Mouse (Mus musculus): Measurements from ENCODE around the gene Sim1. TPM values are rescaled to one million over a fixed set of nuclear protein-coding genes. Genes with fewer than 3 reads are reported as not detected.

The Sim1 gene
- 0.83 and 1.6 TPM in 2 replicates for polyA plus RNA-seq (2015; fragmentation: Nextera tagmentation; extraction: Ambion mirVana)

DNA sequence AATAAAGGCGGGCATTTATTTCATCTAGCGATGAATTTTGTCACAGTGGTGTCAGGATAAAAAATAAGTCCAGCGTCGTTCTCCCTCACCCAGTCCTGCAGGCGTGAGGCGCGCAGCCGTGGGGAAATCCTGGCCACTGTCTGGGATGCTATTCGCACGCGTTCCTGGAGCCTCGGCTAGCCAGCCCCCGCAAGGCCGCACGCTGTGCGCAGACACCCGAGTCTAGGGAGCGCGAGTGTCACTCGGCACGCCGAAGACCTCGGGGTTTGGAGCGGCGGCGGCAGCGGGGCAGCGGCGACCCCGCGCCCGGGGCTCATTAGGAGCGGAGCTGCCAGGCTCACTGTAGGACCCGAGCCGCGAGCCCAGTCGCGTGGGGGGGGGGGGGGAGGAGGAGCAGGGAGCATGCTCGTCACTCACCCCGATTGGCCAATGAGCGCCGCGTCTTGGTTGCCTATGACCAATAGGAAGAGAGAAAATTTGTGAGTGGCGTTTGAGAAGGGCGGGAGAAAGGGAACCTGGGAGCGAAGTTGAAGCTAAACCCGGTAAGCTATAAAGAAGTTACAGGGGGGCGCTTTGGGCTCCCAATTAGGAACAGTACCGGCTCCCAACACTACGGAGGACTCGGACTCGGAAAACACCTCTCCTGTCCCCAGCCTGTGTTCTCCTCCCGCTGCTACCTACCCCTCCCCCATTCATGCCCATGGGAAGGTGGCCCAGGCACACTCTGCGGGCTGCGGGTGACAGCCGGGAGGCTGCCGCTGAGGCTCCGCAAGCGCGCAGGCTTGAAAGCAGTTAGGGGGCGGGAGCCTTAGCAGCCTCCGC, at the start of gene Sim1:
Gene Sim1 (plus strand): TSS at position 585 of the 822 bp plus-strand sequence.
- H3K9me3 ChIP-seq (replicated peaks): no peaks in the 10 kb centered on the region
- H3K4me3 ChIP-seq (replicated peaks): peak within 1 kb of the TSS; percentile 51
- no peak within 1 kb of the TSS for H3K27ac ChIP-seq (replicated peaks)
- H3K9ac ChIP-seq: no peak within 1 kb of the TSS
- H3K36me3 ChIP-seq: no peaks in the 10 kb centered on the region
- under 1% methylated on average over 62 of the region's 62 CpGs for WGBS
- peak within 1 kb of the TSS; percentile 88 for H3K4me2 ChIP-seq (replicated peaks)
- H3K27me3 ChIP-seq: peaks cover 84% of the 10 kb centered on the region
- peaks cover 24% of the 10 kb centered on the region for H3K4me1 ChIP-seq
- ATAC-seq (ENCODE audit: insufficient number of reproducible peaks, low FRiP score, low TSS enrichment, low read depth): peak; percentile 92

- no peaks in the 10 kb centered on the region for H3K27me3 ChIP-seq
- H3K36me3 ChIP-seq: no peaks in the 10 kb centered on the region
- H3K27ac ChIP-seq (replicated peaks): no peak overlapping the region
- H3K4me1 ChIP-seq: no peaks in the 10 kb centered on the region
- H3K9me3 ChIP-seq (replicated peaks): no peaks in the 10 kb centered on the region
- no peak overlapping the region for H3K4me3 ChIP-seq (replicated peaks)
- 62% methylated on average over 4 of the region's 4 CpGs for WGBS
- no peak overlapping the region for H3K9ac ChIP-seq
- no peak overlapping the region for H3K4me2 ChIP-seq (replicated peaks)
- no peak for ATAC-seq (ENCODE audit: insufficient number of reproducible peaks, low FRiP score, low TSS enrichment, low read depth)
These were observed 26.4 kb upstream of the Sim1 start for GRCm38 (mm10) chr10:50868202-50868601.

GRCm38 (mm10) chr10:50876952-50877351, 17.6 kb upstream of the Sim1 start:
- ATAC-seq (ENCODE audit: insufficient number of reproducible peaks, low FRiP score, low TSS enrichment, low read depth): no peak
- WGBS: 71% methylated on average over 5 of the region's 5 CpGs

GRCm38 (mm10) chr10:50881476-50882069, 13.0 kb upstream of the Sim1 start:
- no peak overlapping the region for H3K27ac ChIP-seq (replicated peaks)
- H3K4me3 ChIP-seq (replicated peaks): no peak overlapping the region
- no peak for ATAC-seq (ENCODE audit: insufficient number of reproducible peaks, low FRiP score, low TSS enrichment, low read depth)
- H3K9me3 ChIP-seq (replicated peaks): no peaks in the 10 kb centered on the region
- no peak overlapping the region for H3K9ac ChIP-seq
- H3K36me3 ChIP-seq: no peaks in the 10 kb centered on the region
- H3K4me1 ChIP-seq: no peaks in the 10 kb centered on the region
- WGBS: 26% methylated on average over 2 of the region's 2 CpGs
- no peak overlapping the region for H3K4me2 ChIP-seq (replicated peaks)
- H3K27me3 ChIP-seq: no peaks in the 10 kb centered on the region

More at GRCm38 (mm10) chr10:50876952-50877351, 17.6 kb upstream of the Sim1 start:
- Histone ChIP-seq H3K4me3 (replicated peaks) (no peak overlapping the region), H3K27ac (replicated peaks) (no peak overlapping the region), H3K9me3 (replicated peaks) (no peaks in the 10 kb centered on the region), H3K36me3 (no peaks in the 10 kb centered on the region), H3K4me1 (no peaks in the 10 kb centered on the region), H3K9ac (no peak overlapping the region), H3K27me3 (no peaks in the 10 kb centered on the region), H3K4me2 (replicated peaks) (no peak overlapping the region)

DNA sequence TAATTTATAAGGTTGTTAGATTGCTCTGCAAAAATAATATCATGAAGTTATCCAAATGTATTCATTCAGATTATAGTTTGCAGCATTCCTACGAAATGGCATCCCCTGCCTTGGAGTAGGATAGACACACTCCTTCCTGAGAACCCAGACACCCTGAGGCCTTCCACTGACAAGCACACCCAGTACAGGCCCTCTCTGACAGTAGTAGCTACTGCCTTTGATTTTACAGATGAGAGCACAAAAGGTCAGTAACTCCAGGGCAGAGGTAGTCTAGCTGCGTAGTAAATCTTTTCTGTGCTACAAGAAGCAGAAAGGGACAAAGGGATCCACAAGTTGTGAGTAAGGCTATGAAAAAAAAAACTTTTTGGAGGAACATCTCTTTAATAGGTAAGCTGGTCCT, 12.2 kb upstream of the Sim1 start:
- Histone ChIP-seq H3K27me3 (no peaks in the 10 kb centered on the region), H3K4me1 (no peaks in the 10 kb centered on the region), H3K36me3 (no peaks in the 10 kb centered on the region), H3K27ac (replicated peaks) (no peak overlapping the region), H3K9me3 (replicated peaks) (no peaks in the 10 kb centered on the region), H3K4me2 (replicated peaks) (no peak overlapping the region), H3K4me3 (replicated peaks) (no peak overlapping the region), H3K9ac (no peak overlapping the region)
- no peak for ATAC-seq (ENCODE audit: insufficient number of reproducible peaks, low FRiP score, low TSS enrichment, low read depth)
- WGBS: 49% methylated on average over 2 of the region's 2 CpGs

GRCm38 (mm10) chr10:50886305-50886704, 8.2 kb upstream of the Sim1 start:
- no peaks in the 10 kb centered on the region for H3K4me1 ChIP-seq

DNA sequence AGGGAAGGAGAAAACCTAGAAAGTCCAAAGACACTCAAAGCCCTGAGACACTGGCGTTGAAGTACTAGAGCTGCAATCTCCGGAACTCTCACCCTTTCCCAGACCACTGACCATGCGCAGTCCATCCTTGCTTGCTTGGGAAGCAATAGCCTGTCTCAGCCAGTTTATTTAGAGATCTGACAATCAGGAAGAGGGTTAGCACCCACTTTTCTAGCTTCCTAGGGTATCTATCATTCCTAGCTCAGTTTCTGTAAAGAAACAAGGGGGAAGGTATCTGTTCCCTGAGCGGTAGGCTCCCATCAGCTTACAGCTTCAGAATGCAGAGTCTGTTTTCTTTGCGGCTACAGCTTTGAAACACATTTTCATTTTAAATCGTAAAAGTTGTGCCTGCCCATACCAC, 3.9 kb upstream of the Sim1 start:
- Histone ChIP-seq H3K9ac (no peak overlapping the region), H3K4me3 (replicated peaks) (no peak overlapping the region), H3K27ac (replicated peaks) (no peak overlapping the region), H3K9me3 (replicated peaks) (no peaks in the 10 kb centered on the region), H3K4me2 (replicated peaks) (no peak overlapping the region), H3K4me1 (peaks cover 24% of the 10 kb centered on the region), H3K36me3 (no peaks in the 10 kb centered on the region), H3K27me3 (peaks cover 68% of the 10 kb centered on the region)
- ATAC-seq (ENCODE audit: insufficient number of reproducible peaks, low FRiP score, low TSS enrichment, low read depth): no peak
- 13% methylated on average over 6 of the region's 6 CpGs for WGBS

More at GRCm38 (mm10) chr10:50886305-50886704, 8.2 kb upstream of the Sim1 start:
- WGBS: 53% methylated on average over 4 of the region's 4 CpGs
- no peaks in the 10 kb centered on the region for H3K9me3 ChIP-seq (replicated peaks)
- no peak overlapping the region for H3K4me3 ChIP-seq (replicated peaks)
- H3K9ac ChIP-seq: no peak overlapping the region
- H3K27me3 ChIP-seq: peaks cover 27% of the 10 kb centered on the region
- no peaks in the 10 kb centered on the region for H3K36me3 ChIP-seq
- ATAC-seq (ENCODE audit: insufficient number of reproducible peaks, low FRiP score, low TSS enrichment, low read depth): no peak
- H3K4me2 ChIP-seq (replicated peaks): no peak overlapping the region
- no peak overlapping the region for H3K27ac ChIP-seq (replicated peaks)

GRCm38 (mm10) chr10:50891876-50892711, 2.5 kb upstream of the Sim1 start:
- Histone ChIP-seq H3K4me2 (replicated peaks) (no peak overlapping the region), H3K27me3 (peaks cover 79% of the 10 kb centered on the region), H3K9ac (no peak overlapping the region), H3K9me3 (replicated peaks) (no peaks in the 10 kb centered on the region), H3K4me1 (peaks cover 24% of the 10 kb centered on the region), H3K36me3 (no peaks in the 10 kb centered on the region), H3K27ac (replicated peaks) (no peak overlapping the region), H3K4me3 (replicated peaks) (no peak overlapping the region)
- no peak for ATAC-seq (ENCODE audit: insufficient number of reproducible peaks, low FRiP score, low TSS enrichment, low read depth)
- under 1% methylated on average over 26 of the region's 26 CpGs for WGBS

DNA sequence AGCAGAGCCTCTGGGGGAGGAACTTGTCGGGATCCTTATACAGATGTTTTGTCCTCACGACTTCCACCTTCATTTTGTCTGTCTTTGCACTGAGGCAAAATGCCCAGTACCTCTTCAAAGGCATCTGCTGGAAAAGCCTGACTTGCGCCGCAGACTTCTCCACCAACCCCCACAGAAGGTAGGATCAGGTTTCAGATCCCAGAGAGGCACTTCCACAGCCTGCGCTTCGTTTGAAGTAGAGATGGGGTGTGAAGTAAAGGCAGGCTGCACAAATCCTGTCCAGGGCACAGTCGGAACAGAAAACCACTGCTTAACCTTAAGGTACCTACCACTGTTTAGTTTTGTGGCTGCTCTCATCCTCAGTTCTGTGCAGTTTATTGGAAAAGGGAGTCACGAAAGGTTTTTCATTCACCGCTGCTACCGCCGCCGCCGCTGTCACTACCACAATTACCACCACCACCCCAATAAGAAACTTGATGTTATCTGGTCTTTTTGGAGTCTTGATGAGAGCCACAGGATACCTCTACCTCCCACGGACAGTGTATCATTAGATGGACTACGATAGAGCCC, 1.7 kb upstream of the Sim1 start:
- H3K36me3 ChIP-seq: no peaks in the 10 kb centered on the region
- WGBS: 2% methylated on average over 15 of the region's 15 CpGs
- H3K9ac ChIP-seq: no peak overlapping the region
- H3K4me3 ChIP-seq (replicated peaks): no peak overlapping the region
- H3K9me3 ChIP-seq (replicated peaks): no peaks in the 10 kb centered on the region
- peaks cover 84% of the 10 kb centered on the region for H3K27me3 ChIP-seq
- H3K4me1 ChIP-seq: peaks cover 24% of the 10 kb centered on the region
- H3K4me2 ChIP-seq (replicated peaks): no peak overlapping the region
- H3K27ac ChIP-seq (replicated peaks): no peak overlapping the region
- no peak for ATAC-seq (ENCODE audit: insufficient number of reproducible peaks, low FRiP score, low TSS enrichment, low read depth)

- Histone ChIP-seq H3K4me3 (replicated peaks) (0 out of 2 replicates have a peak overlapping the region, but pooled peaks have one; percentile 51), H3K27me3 (peaks cover 86% of the 10 kb centered on the region), H3K27ac (replicated peaks) (no peak overlapping the region), H3K4me2 (replicated peaks) (no peak overlapping the region), H3K36me3 (no peaks in the 10 kb centered on the region), H3K9me3 (replicated peaks) (no peaks in the 10 kb centered on the region), H3K9ac (no peak overlapping the region), H3K4me1 (peaks cover 24% of the 10 kb centered on the region)
- WGBS: 4% methylated on average over 10 of the region's 10 CpGs
- ATAC-seq (ENCODE audit: insufficient number of reproducible peaks, low FRiP score, low TSS enrichment, low read depth): no peak
These were observed 1.0 kb upstream of the Sim1 start for GRCm38 (mm10) chr10:50893546-50893945.
